Mouse (Mus musculus) left cerebral cortex, adult 18-20 months (tissue): Measurements from ENCODE around the gene Mios. TPM values are rescaled to one million over a fixed set of nuclear protein-coding genes. Genes with fewer than 3 reads are reported as not detected.

Source experiments
- DNase-seq, 2 experiments: peaks; one replicate each; pipeline ENCODE4 v3.0.0; 2021 to 2022; ENCODE audit warnings: low spot score in 2 of 2, mixed read lengths in 1 of 2
- long read RNA-seq, 2 experiments: library from polyadenylated mRNA; stranded (forward); transcript quantifications; one replicate each; pipeline ENCODE4 v2.0.0; 2021
- total RNA-seq, 2 experiments: library from RNA; stranded (reverse); gene quantifications; 2 replicates each; pipeline ENCODE4 v1.2.3; 2021

Mios gene
- 10 to 100 TPM; 23.1 to 25.2 TPM for total RNA-seq
- long read RNA-seq, experiment 1, transcript Mios-201 (12 exons, 3,710 nt) = major isoform, 19 of 28 reads
- long read RNA-seq, experiment 1, partial matches to known transcripts = 4 of 28 reads
- long read RNA-seq, experiment 1, other reads (novel, unspliced or antisense) = 5 of 28 reads
- long read RNA-seq, experiment 2, transcript Mios-201 (12 exons, 3,710 nt) = major isoform, 18 of 23 reads
- long read RNA-seq, experiment 2, partial matches to known transcripts = 2 of 23 reads
- long read RNA-seq, experiment 2, other reads (novel, unspliced or antisense) = 3 of 23 reads

GRCm38 (mm10) chr6:8209047-8209865 lies at the start of gene Mios:
Mios (plus strand) TSS chr6:8209222.
- DNase-seq = peak; percentile 73 to 87

- no peak for DNase-seq
These were observed 49.0 kb upstream of the Mios start for GRCm38 (mm10) chr6:8160001-8160400.

GRCm38 (mm10) chr6:8164741-8165140 lies 44.3 kb upstream of the Mios start:
- DNase-seq = no peak

GRCm38 (mm10) chr6:8172101-8172500 lies 36.9 kb upstream of the Mios start:
- DNase-seq = no peak

DNA sequence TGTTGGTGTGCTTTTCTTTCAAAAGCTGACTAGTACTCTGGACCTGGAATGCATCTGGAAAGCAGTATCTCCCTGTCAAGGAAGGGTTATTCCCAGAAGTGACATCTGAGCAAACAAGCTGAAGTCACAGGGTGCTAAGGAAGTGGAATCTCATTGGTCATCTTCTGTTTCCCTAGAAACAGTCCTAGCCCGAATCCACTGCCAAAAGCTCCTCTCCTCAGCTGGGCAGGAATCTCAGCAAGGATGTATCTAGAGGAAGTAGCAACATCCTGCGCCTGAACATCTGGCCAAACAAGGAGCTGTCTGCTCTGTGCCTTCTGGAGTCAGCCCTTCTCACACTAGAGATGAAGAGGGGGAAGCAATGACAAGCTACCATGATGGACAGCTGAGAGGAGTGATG lies 35.0 kb upstream of the Mios start:
- no peak for DNase-seq

GRCm38 (mm10) chr6:8175346-8175745 lies 33.7 kb upstream of the Mios start:
- DNase-seq = no peak

- no peak for DNase-seq
These were observed 32.9 kb upstream of the Mios start for GRCm38 (mm10) chr6:8176116-8176515.

DNA sequence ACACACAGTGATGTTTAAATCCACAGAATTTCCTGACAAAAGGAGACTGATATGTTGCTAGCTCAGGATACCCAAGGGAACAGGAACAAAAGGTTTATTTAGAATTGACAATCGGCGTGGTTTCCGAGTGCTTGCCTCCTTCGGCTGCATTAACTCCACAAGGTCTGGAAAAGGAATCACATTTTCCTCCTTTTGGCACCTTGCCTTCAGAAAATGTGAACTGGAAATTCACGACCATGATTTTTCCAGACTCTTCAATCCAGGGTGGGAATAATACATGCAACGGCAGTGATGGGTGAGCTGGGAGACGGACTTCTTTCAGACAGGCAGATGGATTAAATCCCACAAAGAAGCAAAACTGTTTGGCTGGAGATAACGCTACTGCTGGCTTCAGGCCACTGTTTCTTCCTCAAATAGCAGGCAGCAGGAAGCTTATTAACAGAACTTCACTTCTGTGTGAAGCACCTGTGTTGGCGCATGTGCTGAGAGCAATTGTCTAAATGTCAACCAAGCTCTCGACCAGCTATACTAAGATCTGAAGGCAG lies 30.6 kb upstream of the Mios start:
- peak; percentile 9 to 15 for DNase-seq

GRCm38 (mm10) chr6:8188599-8189233 lies 20.3 kb upstream of the Mios start:
- no peak for DNase-seq

GRCm38 (mm10) chr6:8189917-8190316 lies 19.1 kb upstream of the Mios start:
- DNase-seq = no peak

DNA sequence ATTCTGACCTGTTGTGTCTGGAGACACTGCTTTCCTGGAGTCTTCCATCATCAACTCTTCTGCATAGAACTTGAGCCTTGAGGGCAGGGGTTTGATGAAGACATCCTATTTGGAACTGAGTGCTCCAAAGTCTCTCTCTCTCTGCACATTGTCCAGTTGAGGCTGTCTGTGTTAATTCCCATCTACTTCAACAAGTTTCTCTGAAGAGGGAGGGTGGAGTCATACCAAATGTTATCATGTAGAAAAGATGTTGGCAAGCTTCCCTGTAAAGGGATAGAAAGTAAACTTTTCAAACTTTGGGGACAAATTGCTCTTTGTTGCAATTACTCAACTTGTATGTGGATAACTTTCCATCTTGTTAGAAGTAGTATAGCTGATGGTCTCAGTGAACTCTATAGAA lies 16.5 kb upstream of the Mios start, which contains the start of gene Col28a1:
Gene Col28a1, minus strand, starts transcription at position 101 of the 400 bp plus-strand sequence.
- DNase-seq = no peak

DNA sequence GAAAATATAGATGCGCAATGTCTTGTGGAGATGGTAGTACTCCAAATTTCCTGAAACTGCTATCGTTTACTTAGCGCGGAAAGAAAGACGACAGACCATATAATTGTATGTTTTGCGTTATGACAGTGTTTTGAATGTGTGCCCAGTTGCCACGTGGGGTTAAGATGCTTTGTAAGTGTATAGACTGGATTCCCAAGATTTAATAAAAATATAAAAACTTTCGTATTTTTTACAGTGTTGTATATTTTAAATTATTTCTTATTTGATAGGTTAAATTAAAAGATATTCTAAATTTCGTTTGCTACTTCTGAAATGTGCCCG lies 804 bp downstream of the Mios start:
- DNase-seq = no peak

- DNase-seq = no peak
These were observed 1.6 kb downstream of the Mios start for GRCm38 (mm10) chr6:8210661-8211060.

DNA sequence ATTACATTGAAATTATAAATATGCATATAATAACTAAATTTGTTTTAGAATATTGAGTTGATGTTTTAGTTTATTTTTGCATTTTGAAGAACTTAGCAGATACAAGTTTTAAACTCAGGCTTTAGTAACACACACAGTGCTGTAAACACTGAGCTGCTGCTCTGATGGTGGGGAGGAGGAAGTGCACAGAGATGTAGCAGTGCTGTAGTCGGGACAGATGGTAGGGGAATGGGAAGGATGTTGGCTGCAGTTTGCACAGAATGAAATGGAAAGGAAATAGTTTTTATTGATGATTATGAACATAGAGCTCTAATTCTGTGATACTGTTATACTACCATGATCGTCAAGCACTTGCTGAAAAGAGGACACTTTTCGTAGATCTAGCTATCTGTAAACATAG lies 18.0 kb downstream of the Mios start:
- DNase-seq = no peak

GRCm38 (mm10) chr6:8228596-8228995 lies 19.6 kb downstream of the Mios start:
- DNase-seq = no peak

DNA sequence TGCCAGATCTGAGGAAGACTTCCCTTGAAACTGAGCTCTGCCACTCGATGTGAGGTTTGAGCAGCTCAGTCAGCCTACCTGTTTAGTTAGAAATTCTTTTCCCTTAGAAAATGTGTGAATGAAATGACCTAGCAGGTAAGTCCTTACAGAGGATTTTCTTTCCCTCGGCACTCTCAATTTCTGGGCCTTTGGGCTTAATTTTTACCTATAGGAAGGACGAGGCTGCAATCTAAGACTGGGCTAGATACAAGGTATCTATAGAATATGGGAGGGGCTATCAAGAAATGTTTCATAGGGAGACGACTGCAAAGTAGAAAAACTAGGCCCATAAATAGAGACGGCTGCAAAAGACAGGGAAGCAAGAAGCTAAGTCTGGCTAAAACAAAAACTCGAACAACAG lies 49.3 kb downstream of the Mios start:
- DNase-seq = no peak

DNA sequence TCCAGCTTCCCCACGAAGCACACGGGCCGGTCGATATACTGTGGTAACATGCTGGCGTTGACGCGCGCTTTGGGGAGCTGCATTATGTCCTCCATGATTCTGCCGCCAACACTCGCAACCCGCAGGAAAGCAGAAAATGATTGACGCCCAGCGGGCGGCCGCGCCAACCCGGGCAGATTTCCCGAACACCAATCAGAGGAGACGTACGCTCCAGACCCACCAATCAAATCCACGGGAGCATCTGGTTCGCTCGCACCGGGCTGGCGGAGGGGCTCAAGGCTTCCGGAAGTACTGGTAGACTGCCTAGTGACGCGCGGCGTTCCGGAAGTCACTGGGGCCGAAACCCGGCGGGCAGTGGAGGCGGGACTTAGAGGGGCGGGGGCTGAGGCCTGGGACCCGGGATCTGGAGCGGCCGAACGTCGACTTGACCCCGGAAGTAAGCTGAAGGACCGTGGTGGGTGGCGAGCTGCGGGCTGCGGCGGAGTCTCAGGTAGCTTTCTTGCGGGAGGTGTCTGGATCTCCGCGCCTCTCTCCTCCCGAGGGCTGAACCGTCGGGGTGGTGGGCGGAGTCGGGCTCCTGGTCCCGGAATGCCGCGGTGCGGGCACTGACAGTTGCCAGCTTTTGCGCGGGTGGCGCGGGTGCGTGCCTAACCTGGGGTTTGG lies 50.1 kb downstream of the Mios start, which contains the start of the genes Rpa3, Umad1 and Gm45062:
Gene Rpa3, minus strand, starts transcription at position 170 of the 663 bp plus-strand sequence.
Gene Umad1, plus strand, starts transcription at position 285 of the 663 bp plus-strand sequence.
Gene Gm45062, plus strand, starts transcription at position 447 of the 663 bp plus-strand sequence.
- DNase-seq = peak; percentile 97 to 98

- DNase-seq = no peak
These were observed 50.6 kb downstream of the Mios start for GRCm38 (mm10) chr6:8259667-8260044.

DNA sequence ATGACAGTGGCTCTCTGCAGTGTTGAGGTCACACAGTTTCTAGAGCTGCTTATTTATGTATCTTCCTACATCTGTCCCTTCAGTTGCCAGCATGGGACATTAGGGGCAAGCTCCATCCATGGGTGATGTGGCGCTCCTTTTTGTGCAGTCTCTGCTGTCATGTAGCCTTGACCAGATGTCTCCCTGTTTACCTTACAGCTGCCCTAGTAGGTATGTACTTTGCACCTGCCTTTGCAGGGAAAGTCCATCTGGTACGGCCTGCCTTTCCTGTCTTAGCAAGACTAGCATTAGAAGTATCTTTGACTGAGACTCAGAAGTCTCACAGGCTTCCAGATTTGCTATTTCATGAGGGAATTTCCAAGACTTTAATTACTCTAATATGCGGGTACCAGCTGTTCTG lies 62.0 kb downstream of the Mios start:
- no peak for DNase-seq

DNA sequence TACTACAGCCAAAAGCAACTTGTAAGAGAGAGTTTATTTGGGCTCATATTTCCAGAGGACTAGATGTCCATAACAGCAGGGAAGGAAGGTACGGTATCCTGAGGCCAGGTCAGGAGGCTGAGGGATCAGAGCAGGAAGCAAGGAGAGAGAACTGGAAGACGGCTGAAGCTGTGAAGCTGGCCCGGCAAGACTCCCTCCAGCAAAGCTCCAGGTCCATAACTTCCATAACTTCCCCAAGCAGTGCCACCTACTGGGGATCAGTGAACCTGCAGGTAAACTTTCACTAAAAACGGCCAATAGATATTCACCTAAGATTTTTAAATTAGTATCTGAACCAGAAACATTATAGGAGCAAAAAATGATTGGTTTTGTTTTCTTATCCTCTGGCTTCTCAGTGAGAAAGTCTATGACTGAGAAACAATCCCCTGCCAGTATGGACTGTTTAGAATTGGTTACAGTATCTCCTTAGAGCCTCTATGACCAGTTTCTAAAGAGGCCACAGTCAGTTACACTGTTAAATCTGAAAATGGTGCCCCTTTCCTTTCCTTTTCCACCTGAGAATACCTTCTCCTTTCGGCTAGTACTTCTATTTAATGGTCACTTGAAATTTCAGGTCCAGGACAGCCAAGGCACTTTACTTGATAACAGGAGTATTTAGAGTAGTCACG lies 65.5 kb downstream of the Mios start:
- DNase-seq = peak; percentile 24 to 50
